Mouse (Mus musculus) midbrain, embryonic 13.5 days (tissue): ENCODE results near the gene Cobll1. TPM values are rescaled to one million over a fixed set of nuclear protein-coding genes. Genes with fewer than 3 reads are reported as not detected.

Experiments
- ATAC-seq: fragments of 200-750 bp; cut with Nextera tagmentation; 2 replicates; pipeline ENCODE4 v1.8.0; 2017; ENCODE audit warnings: mild to moderate bottlenecking, moderate TSS enrichment, moderate library complexity
- H3K27ac ChIP-seq: fragments of 300-500 bp; sonication (generic); 2 replicates; pipeline ENCODE4 v1.5.1; 2015; ENCODE audit warnings: inconsistent platforms, mild to moderate bottlenecking, moderate library complexity
- H3K27me3 ChIP-seq: fragments of 300-500 bp; sonication (generic); 2 replicates; pipeline ENCODE4 v1.6.1; 2015; ENCODE audit warnings: mild to moderate bottlenecking, inconsistent platforms
- H3K36me3 ChIP-seq: fragments of 300-500 bp; sonication (generic); 2 replicates; pipeline ENCODE4 v1.6.1; 2015; ENCODE audit warnings: mild to moderate bottlenecking, inconsistent platforms
- H3K4me1 ChIP-seq: fragments of 300-500 bp; sonication (generic); replicated peaks from 2 replicates; pipeline ENCODE4 v1.6.1; 2015; ENCODE audit warnings: inconsistent platforms
- H3K4me2 ChIP-seq: fragments of 300-500 bp; sonication (generic); replicated peaks from 2 replicates; pipeline ENCODE4 v1.6.1; 2015; ENCODE audit warnings: moderate library complexity, mild to moderate bottlenecking, inconsistent platforms
- H3K4me3 ChIP-seq: fragments of 300-500 bp; sonication (generic); replicated peaks from 2 replicates; pipeline ENCODE4 v1.5.1; 2015; ENCODE audit warnings: mild to moderate bottlenecking, inconsistent platforms
- H3K9ac ChIP-seq: fragments of 300-500 bp; sonication (generic); replicated peaks from 2 replicates; pipeline ENCODE4 v1.6.1; 2015; ENCODE audit warnings: mild to moderate bottlenecking, inconsistent platforms
- H3K9me3 ChIP-seq: fragments of 300-500 bp; sonication (generic); 2 replicates; pipeline ENCODE4 v1.6.1; 2016; ENCODE audit warnings: mild to moderate bottlenecking, inconsistent platforms
- WGBS: fragments of 180-500 bp; shearing (Covaris S2); methylation state at CpG from one replicate; pipeline ENCODE4 v1.1.7; 2015; 5-methylcytosine and 5-hydroxymethylcytosine counted together
- polyA plus RNA-seq: library from polyadenylated mRNA; unstranded; fragments of >200 nt; fragmentation: Nextera tagmentation; extraction: Ambion mirVana; gene quantifications from 2 replicates; pipeline ENCODE4 v1.2.1, GENCODE M21; 2015

The Cobll1 gene
- polyA plus RNA-seq, 1 experiment from 2014 or later: 2.6 TPM

DNA sequence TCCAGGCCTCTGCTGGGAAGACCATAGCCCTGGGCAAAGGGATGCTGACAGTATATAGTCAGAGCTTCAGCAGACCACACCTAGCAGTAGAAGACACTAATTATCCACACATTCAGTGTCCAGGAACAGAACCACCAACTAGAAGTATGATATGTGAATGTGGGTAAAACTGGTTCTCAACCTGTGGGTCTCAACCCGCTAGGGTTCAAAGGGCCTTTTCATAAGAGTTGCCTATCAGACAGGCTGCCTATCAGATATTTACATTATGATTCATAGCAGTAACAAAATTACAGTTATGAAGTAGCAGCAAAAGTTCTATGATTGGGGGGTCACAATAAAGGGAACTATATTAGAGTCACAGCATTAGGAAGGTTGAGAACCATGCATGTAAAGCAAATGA lies 24.6 kb downstream of the Cobll1 start:
- no peak for ATAC-seq
- H3K4me3 ChIP-seq: no peak overlapping the region
- H3K9ac ChIP-seq: no peak overlapping the region
- no peak overlapping the region for H3K27ac ChIP-seq
- WGBS: 91% methylated on average over 1 of the region's 1 CpGs
- no peaks in the 10 kb centered on the region for H3K27me3 ChIP-seq
- H3K9me3 ChIP-seq: no peaks in the 10 kb centered on the region
- H3K36me3 ChIP-seq: no peaks in the 10 kb centered on the region
- no peak overlapping the region for H3K4me2 ChIP-seq
- H3K4me1 ChIP-seq: no peaks in the 10 kb centered on the region

DNA sequence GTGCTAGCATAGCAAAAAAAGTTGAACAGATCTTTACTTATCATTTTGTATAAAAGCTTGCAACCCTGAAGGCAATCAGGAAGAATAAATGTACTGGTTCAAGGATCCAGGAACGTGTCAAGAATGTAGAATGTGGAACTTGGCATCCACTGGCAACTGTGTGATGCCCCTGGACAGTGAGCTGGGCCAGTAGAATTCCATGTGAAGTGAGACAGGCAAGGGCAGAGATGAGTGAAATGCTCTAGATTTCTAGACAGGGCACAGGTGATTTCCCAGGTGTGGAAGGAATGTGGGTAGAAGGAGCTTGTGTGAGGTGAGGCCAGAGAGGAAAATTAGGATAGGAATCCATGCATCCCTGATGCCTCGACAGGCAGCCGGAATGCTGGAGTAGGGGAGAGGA lies 25.5 kb downstream of the Cobll1 start:
- H3K4me2 ChIP-seq: no peak overlapping the region
- H3K4me1 ChIP-seq: no peaks in the 10 kb centered on the region
- no peaks in the 10 kb centered on the region for H3K36me3 ChIP-seq
- H3K27me3 ChIP-seq: no peaks in the 10 kb centered on the region
- H3K27ac ChIP-seq: no peak overlapping the region
- 87% methylated on average over 3 of the region's 3 CpGs for WGBS
- H3K4me3 ChIP-seq: no peak overlapping the region
- no peak for ATAC-seq
- H3K9me3 ChIP-seq: no peaks in the 10 kb centered on the region
- no peak overlapping the region for H3K9ac ChIP-seq

DNA sequence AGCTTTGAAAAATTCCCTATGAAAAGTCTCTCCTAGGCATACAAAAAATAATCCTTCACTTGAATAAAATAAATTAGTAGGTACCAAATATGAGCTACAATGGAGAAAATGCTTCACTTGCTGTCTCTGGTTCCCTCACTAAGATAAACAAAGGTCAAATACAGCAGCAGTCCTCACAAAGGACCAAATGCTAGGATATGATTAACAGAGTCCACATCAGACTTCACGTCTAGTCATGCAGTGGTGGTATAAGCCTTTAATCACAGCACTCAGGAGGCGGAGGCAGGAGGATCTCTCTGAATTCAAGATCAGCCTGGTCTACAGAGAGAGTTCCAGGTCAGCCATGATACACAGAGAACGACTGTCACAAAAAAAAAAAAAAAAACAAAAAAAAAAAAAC lies 27.6 kb downstream of the Cobll1 start:
- 83% methylated on average over 3 of the region's 3 CpGs for WGBS
- no peaks in the 10 kb centered on the region for H3K36me3 ChIP-seq
- no peak for ATAC-seq
- no peak overlapping the region for H3K27ac ChIP-seq
- H3K9ac ChIP-seq: no peak overlapping the region
- no peaks in the 10 kb centered on the region for H3K4me1 ChIP-seq
- no peak overlapping the region for H3K4me2 ChIP-seq
- H3K27me3 ChIP-seq: no peaks in the 10 kb centered on the region
- no peaks in the 10 kb centered on the region for H3K9me3 ChIP-seq
- H3K4me3 ChIP-seq: no peak overlapping the region

DNA sequence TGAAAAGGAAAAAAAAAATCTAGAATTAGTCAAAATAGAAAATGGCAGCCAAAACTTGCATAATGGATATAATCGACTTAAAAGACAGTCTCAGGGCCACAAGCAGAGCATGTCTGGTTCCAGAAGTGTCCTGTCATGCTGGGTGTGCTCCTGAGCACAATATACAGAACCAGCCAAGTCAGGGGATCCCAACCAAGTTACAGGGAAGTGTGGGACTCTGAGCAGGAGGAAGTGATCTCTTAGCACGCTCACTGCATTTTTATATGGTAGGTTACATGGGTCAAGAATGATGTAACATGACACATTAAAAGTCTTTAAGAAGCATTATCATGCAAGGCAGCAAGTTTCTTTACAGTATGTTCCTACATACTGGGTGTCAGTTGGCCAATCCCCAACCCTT lies 31.5 kb downstream of the Cobll1 start:
- Histone ChIP-seq H3K4me3 (no peak overlapping the region), H3K4me2 (no peak overlapping the region), H3K9ac (no peak overlapping the region), H3K27ac (no peak overlapping the region), H3K9me3 (no peaks in the 10 kb centered on the region), H3K36me3 (no peaks in the 10 kb centered on the region), H3K27me3 (no peaks in the 10 kb centered on the region), H3K4me1 (no peaks in the 10 kb centered on the region)
- WGBS: 88% methylated on average over 2 of the region's 2 CpGs
- no peak for ATAC-seq

DNA sequence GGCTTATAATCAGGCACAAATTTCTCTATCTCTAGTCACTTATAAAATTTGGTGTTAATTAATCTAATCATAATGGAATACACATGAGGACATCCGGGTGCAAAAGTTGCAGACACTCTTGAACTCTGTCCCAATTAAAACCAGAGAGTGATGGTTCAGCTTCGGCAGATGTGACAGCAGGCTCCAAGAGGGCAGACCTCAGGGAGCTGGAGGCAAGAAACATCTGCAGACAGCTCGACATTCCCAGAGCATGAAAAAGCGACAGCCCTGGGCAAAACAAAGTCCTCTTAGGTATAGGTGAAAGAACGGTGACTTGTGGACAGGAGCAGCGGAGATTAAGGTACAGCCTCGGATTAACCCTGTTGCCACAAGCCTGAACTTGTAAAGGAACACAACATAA lies 35.5 kb downstream of the Cobll1 start:
- WGBS: 79% methylated on average over 7 of the region's 7 CpGs
- Histone ChIP-seq H3K4me3 (no peak overlapping the region), H3K27me3 (no peaks in the 10 kb centered on the region), H3K9me3 (no peaks in the 10 kb centered on the region), H3K9ac (no peak overlapping the region), H3K4me1 (no peaks in the 10 kb centered on the region), H3K27ac (no peak overlapping the region), H3K4me2 (no peak overlapping the region), H3K36me3 (no peaks in the 10 kb centered on the region)
- ATAC-seq: no peak

DNA sequence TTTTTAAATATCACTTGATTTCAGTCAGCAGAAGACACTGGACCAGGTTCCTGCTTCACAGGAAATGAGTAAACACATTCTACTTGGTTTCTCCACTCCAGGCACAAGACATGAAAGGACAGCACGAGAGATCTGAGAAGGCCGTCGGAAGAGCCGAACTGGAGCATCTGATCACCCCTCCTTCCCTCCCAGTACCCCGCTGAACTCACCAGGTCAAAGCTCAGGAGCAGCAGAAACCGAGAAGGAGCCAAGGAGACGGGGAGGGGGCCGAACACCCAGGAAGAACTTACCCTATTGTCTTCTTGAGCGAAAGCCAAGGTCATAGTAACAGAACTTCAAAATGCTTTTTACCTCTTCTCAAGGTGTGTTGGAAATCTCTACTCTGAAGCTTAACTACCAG lies 39.5 kb downstream of the Cobll1 start:
- no peaks in the 10 kb centered on the region for H3K36me3 ChIP-seq
- H3K27ac ChIP-seq: no peak overlapping the region
- no peak overlapping the region for H3K4me3 ChIP-seq
- no peak overlapping the region for H3K4me2 ChIP-seq
- H3K27me3 ChIP-seq: no peaks in the 10 kb centered on the region
- no peak overlapping the region for H3K9ac ChIP-seq
- no peaks in the 10 kb centered on the region for H3K4me1 ChIP-seq
- whole genome bisulfite sequencing: 89% methylated on average over 9 of the region's 9 CpGs
- no peak for ATAC-seq
- no peaks in the 10 kb centered on the region for H3K9me3 ChIP-seq

DNA sequence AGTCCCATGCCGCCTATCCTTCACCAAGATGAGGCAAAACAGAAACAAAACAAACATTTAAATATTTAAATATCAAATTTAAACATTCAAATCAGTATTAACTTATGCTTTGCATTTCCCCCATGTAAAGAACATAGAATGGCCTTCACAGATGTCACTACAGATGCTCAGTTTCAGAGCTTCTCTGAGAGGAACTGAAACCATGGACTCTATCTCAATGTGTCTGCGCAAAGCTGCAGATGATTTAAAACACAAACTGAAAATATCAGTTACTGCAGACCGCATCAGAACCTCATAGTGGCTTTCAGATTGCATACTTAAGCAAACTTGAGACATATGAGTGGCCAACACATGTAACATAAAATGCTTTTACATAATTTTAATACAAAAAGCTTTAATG lies 40.6 kb downstream of the Cobll1 start:
- no peak for ATAC-seq
- Histone ChIP-seq H3K4me1 (no peaks in the 10 kb centered on the region), H3K36me3 (no peaks in the 10 kb centered on the region), H3K4me3 (no peak overlapping the region), H3K27me3 (no peaks in the 10 kb centered on the region), H3K27ac (no peak overlapping the region), H3K4me2 (no peak overlapping the region), H3K9ac (no peak overlapping the region), H3K9me3 (no peaks in the 10 kb centered on the region)
- WGBS: 93% methylated on average over 3 of the region's 3 CpGs

DNA sequence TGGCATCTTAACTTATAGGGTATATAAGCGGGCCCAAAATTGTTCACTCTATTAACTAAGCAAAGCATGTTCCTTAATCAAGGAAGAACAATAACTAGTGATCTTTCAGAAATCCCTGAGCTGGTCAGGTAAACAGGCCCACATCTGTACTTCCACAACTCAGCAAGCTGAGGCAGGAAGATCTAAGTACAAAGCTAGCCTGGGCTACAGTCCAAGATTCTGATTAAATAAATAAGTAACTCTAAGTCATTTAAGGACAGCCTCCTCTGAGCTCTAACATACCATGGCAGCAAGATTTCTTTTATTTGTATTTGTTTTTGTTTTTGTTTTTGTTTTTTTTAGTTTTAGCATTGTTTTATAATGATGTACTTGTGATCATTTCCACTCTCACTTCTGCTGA lies 42.2 kb downstream of the Cobll1 start:
- H3K4me3 ChIP-seq: no peak overlapping the region
- no peak overlapping the region for H3K27ac ChIP-seq
- H3K4me2 ChIP-seq: no peak overlapping the region
- H3K27me3 ChIP-seq: no peaks in the 10 kb centered on the region
- H3K9ac ChIP-seq: no peak overlapping the region
- no peaks in the 10 kb centered on the region for H3K4me1 ChIP-seq
- no peaks in the 10 kb centered on the region for H3K9me3 ChIP-seq
- WGBS: 94% methylated on average over 1 of the region's 1 CpGs
- no peak for ATAC-seq
- no peaks in the 10 kb centered on the region for H3K36me3 ChIP-seq

DNA sequence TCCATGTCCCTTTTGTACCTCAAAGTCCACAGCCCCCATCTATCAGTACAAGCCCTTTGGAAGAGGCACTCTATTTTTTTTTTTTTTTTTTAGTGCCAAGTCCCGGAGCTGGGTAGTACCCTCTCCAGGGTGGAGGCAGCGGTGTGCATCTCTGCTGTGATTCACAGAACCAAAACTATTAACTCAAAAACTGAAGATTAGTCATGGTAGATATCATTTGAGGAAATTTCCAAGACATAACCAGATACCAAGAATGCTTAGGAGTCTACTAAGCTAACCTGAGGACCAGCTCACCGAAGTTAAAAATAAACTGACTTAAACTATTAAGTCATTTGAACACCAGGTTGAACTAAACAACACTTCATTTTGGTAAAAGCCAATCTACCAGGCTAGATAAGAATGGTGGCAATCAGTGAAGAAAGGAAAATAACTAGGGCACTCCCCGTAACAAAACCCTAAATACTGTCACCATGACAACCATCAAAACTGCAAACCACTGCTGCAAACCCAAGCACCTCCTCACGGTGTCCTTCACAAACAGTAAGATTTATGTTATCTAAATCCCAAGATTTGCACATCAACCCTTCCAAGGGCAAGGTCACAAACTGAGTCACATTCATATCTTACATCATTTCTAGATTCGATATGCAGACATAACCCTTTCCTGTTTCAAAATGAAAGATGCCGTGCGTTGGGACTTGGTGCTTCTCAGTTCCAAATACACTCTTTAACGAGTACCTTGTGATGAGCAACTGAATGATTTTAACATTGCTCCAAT lies 43.8 kb downstream of the Cobll1 start:
- Histone ChIP-seq H3K4me3 (no peak overlapping the region), H3K9ac (no peak overlapping the region), H3K36me3 (no peaks in the 10 kb centered on the region), H3K27me3 (no peaks in the 10 kb centered on the region), H3K4me1 (no peaks in the 10 kb centered on the region), H3K4me2 (no peak overlapping the region), H3K27ac (no peak overlapping the region), H3K9me3 (no peaks in the 10 kb centered on the region)
- ATAC-seq: no peak
- WGBS: 85% methylated on average over 9 of the region's 9 CpGs

DNA sequence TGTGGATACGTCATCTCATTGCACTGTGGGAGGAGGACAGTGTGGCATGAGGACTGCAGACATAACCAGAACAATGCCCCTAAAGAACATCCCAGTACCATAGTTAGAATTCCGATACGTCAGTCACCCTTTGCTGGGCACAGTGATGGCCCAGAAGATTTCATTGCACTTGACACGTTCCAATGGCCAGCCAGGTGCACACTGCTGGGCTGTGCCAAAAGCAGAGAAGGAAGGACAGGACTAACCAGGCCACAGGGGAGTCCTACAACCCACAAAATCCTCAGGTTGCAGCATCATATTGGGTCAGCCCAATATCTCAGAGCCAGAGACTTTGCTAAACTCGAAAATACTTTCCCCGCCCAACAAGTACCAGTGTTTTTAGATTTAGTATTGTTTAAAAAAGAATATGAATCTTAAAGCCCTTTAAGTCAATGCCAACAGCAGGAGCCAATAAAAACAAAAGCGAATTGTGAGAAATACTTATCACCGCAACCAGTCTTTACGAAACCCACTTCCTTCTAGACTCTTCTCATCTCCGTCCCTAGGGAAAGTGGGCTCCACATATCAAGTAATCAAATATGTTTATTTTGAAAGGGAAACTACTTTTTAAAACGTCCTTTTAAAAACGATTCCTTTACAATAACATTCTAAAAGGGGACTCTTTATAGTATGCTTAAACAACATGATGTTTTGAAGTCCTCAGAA lies 46.0 kb downstream of the Cobll1 start:
- no peaks in the 10 kb centered on the region for H3K4me1 ChIP-seq
- 86% methylated on average over 12 of the region's 12 CpGs for WGBS
- no peaks in the 10 kb centered on the region for H3K36me3 ChIP-seq
- no peak overlapping the region for H3K27ac ChIP-seq
- no peak for ATAC-seq
- no peak overlapping the region for H3K4me2 ChIP-seq
- no peak overlapping the region for H3K9ac ChIP-seq
- H3K27me3 ChIP-seq: no peaks in the 10 kb centered on the region
- H3K9me3 ChIP-seq: no peaks in the 10 kb centered on the region
- no peak overlapping the region for H3K4me3 ChIP-seq

DNA sequence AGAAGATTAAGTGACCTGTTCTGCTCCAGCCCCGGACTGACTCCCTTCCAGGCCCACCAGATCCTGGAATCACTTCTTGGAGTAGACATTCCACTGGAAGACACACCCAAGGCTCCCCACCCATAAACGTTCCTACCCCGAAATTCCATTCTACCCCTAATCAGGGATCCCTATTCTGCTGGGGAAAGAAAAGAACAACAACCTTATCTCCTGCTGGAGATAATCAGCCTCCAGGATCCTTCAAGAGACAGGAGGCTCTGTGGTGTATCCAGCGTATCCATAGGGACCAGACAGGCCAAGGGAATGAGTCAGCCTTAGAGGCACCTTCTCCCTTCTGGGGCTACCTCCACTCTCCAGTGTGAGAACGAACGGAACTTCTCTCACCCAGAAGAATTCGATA lies 47.8 kb downstream of the Cobll1 start:
- no peak for ATAC-seq
- H3K4me2 ChIP-seq: no peak overlapping the region
- 70% methylated on average over 7 of the region's 7 CpGs for WGBS

DNA sequence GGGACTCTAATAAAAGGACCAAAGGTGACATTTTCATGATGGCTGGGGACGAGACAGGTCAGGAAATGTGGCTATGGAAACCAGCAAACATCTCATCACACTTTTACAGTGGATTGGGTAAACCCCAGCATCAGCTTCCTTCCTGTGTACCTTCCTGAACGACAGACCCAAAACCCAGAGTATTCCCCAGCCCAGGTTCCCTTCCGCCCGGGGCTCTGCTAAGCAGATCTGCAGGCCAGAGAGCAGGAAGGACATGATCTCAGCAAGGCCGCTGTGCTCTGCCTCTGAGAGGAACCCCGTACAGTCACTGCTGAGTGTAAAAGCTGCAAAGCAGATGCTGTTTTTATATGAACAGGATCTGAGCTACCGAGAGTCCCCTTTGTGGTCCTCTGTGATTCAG lies 49.9 kb downstream of the Cobll1 start:
- H3K36me3 ChIP-seq: no peaks in the 10 kb centered on the region
- no peak overlapping the region for H3K27ac ChIP-seq
- no peak for ATAC-seq
- H3K27me3 ChIP-seq: no peaks in the 10 kb centered on the region
- no peak overlapping the region for H3K4me2 ChIP-seq
- H3K9me3 ChIP-seq: no peaks in the 10 kb centered on the region
- 76% methylated on average over 7 of the region's 7 CpGs for WGBS
- no peaks in the 10 kb centered on the region for H3K4me1 ChIP-seq
- no peak overlapping the region for H3K4me3 ChIP-seq
- H3K9ac ChIP-seq: no peak overlapping the region

More for the DNA sequence above, 47.8 kb downstream of the Cobll1 start:
- no peaks in the 10 kb centered on the region for H3K36me3 ChIP-seq
- no peaks in the 10 kb centered on the region for H3K9me3 ChIP-seq
- H3K4me3 ChIP-seq: no peak overlapping the region
- H3K27ac ChIP-seq: no peak overlapping the region
- no peak overlapping the region for H3K9ac ChIP-seq
- no peaks in the 10 kb centered on the region for H3K4me1 ChIP-seq
- H3K27me3 ChIP-seq: no peaks in the 10 kb centered on the region

DNA sequence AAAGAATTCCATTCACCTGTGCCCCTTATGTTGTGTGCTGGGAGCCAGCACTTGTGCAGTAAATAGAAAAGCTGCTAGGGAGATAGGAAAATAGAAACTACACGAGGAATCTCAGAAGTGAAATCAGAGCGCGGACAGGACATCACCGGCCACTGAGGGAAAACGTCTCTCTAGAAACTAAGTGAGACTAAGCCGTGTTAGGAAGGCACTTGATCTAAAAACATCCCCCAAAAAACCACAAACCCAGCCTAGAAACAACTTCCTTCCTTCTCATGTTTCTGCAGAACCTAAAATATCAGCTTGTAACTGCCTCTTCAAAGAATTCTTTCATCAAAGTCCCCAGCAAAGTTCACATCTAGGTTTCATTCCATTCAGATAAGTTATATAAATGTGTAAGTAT lies 50.6 kb downstream of the Cobll1 start:
- no peaks in the 10 kb centered on the region for H3K27me3 ChIP-seq
- ATAC-seq: no peak
- no peaks in the 10 kb centered on the region for H3K36me3 ChIP-seq
- no peaks in the 10 kb centered on the region for H3K9me3 ChIP-seq
- WGBS: 79% methylated on average over 6 of the region's 6 CpGs
- no peak overlapping the region for H3K27ac ChIP-seq
- H3K4me3 ChIP-seq: no peak overlapping the region
- no peak overlapping the region for H3K4me2 ChIP-seq
- H3K4me1 ChIP-seq: no peaks in the 10 kb centered on the region
- no peak overlapping the region for H3K9ac ChIP-seq
